Mouse (Mus musculus) limb, embryonic 15.5 days (tissue): ENCODE measurements around the gene Narf. TPM values are rescaled to one million over a fixed set of nuclear protein-coding genes. Genes with fewer than 3 reads are reported as not detected.

Experiments
- ATAC-seq: fragments of 200-750 bp; cut with Nextera tagmentation; 2 replicates; pipeline ENCODE4 v1.8.0; 2017; ENCODE audit warnings: low read depth, moderate TSS enrichment; ENCODE audit not compliant: insufficient number of reproducible peaks, low FRiP score, low TSS enrichment
- H3K27ac ChIP-seq: fragments of 300-500 bp; sonication (generic); 2 replicates; pipeline ENCODE4 v1.5.1; 2015; ENCODE audit warnings: moderate library complexity, mild to moderate bottlenecking, inconsistent platforms
- H3K27me3 ChIP-seq: fragments of 300-500 bp; sonication (generic); 2 replicates; pipeline ENCODE4 v1.6.1; 2015; ENCODE audit warnings: inconsistent platforms
- H3K36me3 ChIP-seq: fragments of 300-500 bp; sonication (generic); 2 replicates; pipeline ENCODE4 v1.6.1; 2015; ENCODE audit warnings: inconsistent platforms
- H3K4me1 ChIP-seq: fragments of 300-500 bp; sonication (generic); 2 replicates; pipeline ENCODE4 v1.6.1; 2015; ENCODE audit warnings: inconsistent platforms
- H3K4me2 ChIP-seq: fragments of 300-500 bp; sonication (generic); 2 replicates; pipeline ENCODE4 v1.6.1; 2015; ENCODE audit warnings: mild to moderate bottlenecking, inconsistent platforms
- H3K4me3 ChIP-seq: fragments of 300-500 bp; sonication (generic); 2 replicates; pipeline ENCODE4 v1.5.1; 2015; ENCODE audit warnings: mild to moderate bottlenecking, inconsistent platforms
- H3K9ac ChIP-seq: fragments of 300-500 bp; sonication (generic); 2 replicates; pipeline ENCODE4 v1.6.1; 2015; ENCODE audit warnings: inconsistent platforms
- H3K9me3 ChIP-seq: fragments of 300-500 bp; sonication (generic); 2 replicates; pipeline ENCODE4 v1.6.1; 2016; ENCODE audit warnings: inconsistent platforms
- WGBS: fragments of 180-500 bp; shearing (Covaris S2); methylation state at CpG from one replicate; pipeline ENCODE4 v1.1.7; 2015; 5-methylcytosine and 5-hydroxymethylcytosine counted together
- polyA plus RNA-seq: library from polyadenylated mRNA; unstranded; fragments of >200 nt; fragmentation: Nextera tagmentation; extraction: Ambion mirVana; gene quantifications from 2 replicates; pipeline ENCODE4 v1.2.1, GENCODE M21; 2015

The Narf gene
- polyA plus RNA-seq, 1 experiment from 2014 or later: 56.7 TPM

DNA sequence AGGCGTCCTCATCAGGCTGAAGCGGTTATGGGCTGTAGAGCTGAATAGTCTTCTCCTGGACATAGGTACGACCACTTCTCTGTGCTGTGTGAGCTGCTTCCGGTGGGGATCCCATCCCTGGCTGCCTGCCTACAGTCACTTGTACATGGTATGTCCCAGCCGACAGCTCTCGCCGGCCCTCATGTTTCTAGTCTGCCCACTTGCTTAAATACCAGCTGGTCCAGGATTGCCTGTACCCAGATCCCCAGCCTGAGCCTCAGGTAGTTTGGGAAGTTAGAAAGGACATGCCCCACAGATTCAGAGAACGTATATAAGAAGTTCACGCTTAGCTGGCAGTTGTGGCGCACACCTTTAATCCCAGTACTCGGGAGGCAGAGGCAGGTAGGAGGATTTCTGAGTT lies 17.3 kb upstream of the Narf start:
- Histone ChIP-seq H3K4me3 (no peak overlapping the region), H3K27me3 (no peaks in the 10 kb centered on the region), H3K27ac (no peak overlapping the region), H3K9me3 (no peaks in the 10 kb centered on the region), H3K4me1 (no peaks in the 10 kb centered on the region), H3K4me2 (no peak overlapping the region), H3K36me3 (peaks cover 80% of the 10 kb centered on the region), H3K9ac (no peak overlapping the region)
- no peak for ATAC-seq
- 89% methylated on average over 11 of the region's 11 CpGs for WGBS

GRCm38 (mm10) chr11:121220771-121221170 lies 16.3 kb upstream of the Narf start:
- WGBS: 87% methylated on average over 5 of the region's 5 CpGs
- Histone ChIP-seq H3K4me3 (no peak overlapping the region), H3K9ac (no peak overlapping the region), H3K36me3 (peaks cover 88% of the 10 kb centered on the region), H3K9me3 (no peaks in the 10 kb centered on the region), H3K27me3 (no peaks in the 10 kb centered on the region), H3K4me1 (no peaks in the 10 kb centered on the region), H3K4me2 (no peak overlapping the region), H3K27ac (no peak overlapping the region)
- no peak for ATAC-seq

GRCm38 (mm10) chr11:121221321-121222010 lies 15.6 kb upstream of the Narf start:
- H3K9me3 ChIP-seq: no peaks in the 10 kb centered on the region
- no peak overlapping the region for H3K4me3 ChIP-seq
- ATAC-seq: no peak
- no peak overlapping the region for H3K9ac ChIP-seq
- no peak overlapping the region for H3K4me2 ChIP-seq
- H3K27me3 ChIP-seq: no peaks in the 10 kb centered on the region
- H3K27ac ChIP-seq: no peak overlapping the region
- peaks cover 92% of the 10 kb centered on the region for H3K36me3 ChIP-seq
- no peaks in the 10 kb centered on the region for H3K4me1 ChIP-seq
- 86% methylated on average over 6 of the region's 6 CpGs for WGBS

DNA sequence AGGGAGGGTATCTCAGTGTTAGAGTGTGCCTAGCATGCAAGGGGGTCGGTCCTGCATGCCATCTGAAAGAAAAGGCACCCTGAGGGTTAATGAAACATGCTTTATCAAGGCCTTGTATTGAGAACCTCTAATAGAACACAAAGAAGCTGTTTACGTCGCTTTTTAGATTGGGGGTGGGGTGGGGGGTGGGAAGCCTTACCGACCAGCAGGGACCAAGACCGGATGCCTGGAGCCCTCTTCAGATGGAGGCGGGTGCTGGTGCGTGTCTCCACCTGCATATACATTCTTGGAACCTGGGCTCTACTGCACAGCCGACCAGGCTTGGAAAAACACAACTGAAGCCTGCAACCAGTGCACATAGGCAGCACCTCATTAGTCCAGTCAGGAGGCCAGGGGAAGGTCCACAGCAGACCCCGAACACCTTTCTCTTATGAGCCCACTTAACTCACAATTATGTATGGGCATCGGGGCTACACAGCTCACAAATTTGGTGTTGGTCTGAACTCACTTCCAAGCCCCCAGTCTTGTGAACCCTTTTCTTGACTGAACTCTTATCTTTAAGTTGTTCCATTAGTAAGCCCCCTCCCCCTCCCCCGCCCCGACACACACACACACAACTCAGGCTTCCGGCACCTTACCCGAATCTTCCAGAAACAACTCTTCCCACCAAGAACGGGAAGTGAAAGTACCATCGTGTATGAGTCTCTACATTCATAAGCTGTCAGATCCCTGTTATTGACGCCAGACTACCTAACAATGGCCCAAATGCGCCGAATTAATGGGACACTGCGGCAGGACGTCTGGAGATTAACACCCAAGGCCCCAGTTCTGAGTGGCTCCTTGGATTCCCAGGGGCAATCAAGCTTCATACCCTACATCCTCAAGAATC lies 8.7 kb upstream of the Narf start:
- H3K36me3 ChIP-seq: peaks cover 40% of the 10 kb centered on the region
- H3K4me2 ChIP-seq: peak overlapping the region; percentile 72
- peak overlapping the region; percentile 82 for H3K27ac ChIP-seq
- peaks cover 22% of the 10 kb centered on the region for H3K4me1 ChIP-seq
- 21% methylated on average over 21 of the region's 21 CpGs for WGBS
- peak overlapping the region; percentile 35 for H3K9ac ChIP-seq
- no peaks in the 10 kb centered on the region for H3K27me3 ChIP-seq
- H3K4me3 ChIP-seq: peak overlapping the region; percentile 61
- H3K9me3 ChIP-seq: no peaks in the 10 kb centered on the region
- ATAC-seq: no peak

DNA sequence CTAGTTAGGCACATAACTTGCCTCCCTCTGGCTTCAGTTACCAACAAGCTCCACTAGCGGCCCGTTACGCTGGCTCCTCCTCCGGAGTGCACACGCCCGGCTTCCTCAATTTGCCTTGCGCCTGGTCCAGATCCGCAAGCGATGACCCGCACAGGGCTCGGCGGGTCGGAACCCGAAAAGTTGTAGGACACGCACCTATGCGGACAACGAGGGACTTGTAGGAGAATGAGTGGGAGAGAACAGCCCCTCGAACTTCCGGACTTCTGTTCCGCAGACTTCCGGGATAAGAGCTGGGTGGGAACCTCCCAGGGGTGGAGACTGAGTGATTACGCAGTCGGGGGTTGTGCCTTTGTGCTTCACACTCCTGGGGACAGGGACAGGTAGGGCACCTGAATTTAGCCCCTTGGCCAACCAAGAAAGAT lies 8.0 kb upstream of the Narf start, which contains the start of gene Cybc1:
Gene Cybc1 (minus strand): TSS at position 305 of the 422 bp plus-strand sequence.
- Histone ChIP-seq H3K4me1 (peaks cover 22% of the 10 kb centered on the region), H3K4me3 (peak within 1 kb of the TSS; percentile 61), H3K36me3 (peaks cover 33% of the 10 kb centered on the region), H3K9ac (peak within 1 kb of the TSS; percentile 35), H3K4me2 (peak within 1 kb of the TSS; percentile 72), H3K27ac (peak within 1 kb of the TSS; percentile 82), H3K27me3 (no peaks in the 10 kb centered on the region), H3K9me3 (no peaks in the 10 kb centered on the region)
- WGBS: under 1% methylated on average over 23 of the region's 23 CpGs
- peak; percentile 85 for ATAC-seq

GRCm38 (mm10) chr11:121231191-121231590 lies 5.9 kb upstream of the Narf start:
- peaks cover 12% of the 10 kb centered on the region for H3K36me3 ChIP-seq
- H3K27ac ChIP-seq: no peak overlapping the region
- no peaks in the 10 kb centered on the region for H3K9me3 ChIP-seq
- H3K9ac ChIP-seq: no peak overlapping the region
- no peak for ATAC-seq
- peaks cover 28% of the 10 kb centered on the region for H3K4me1 ChIP-seq
- H3K4me2 ChIP-seq: no peak overlapping the region
- WGBS: 74% methylated on average over 4 of the region's 4 CpGs
- H3K27me3 ChIP-seq: no peaks in the 10 kb centered on the region
- no peak overlapping the region for H3K4me3 ChIP-seq

- H3K9me3 ChIP-seq: no peaks in the 10 kb centered on the region
- H3K27ac ChIP-seq: no peak overlapping the region
- peaks cover 6% of the 10 kb centered on the region for H3K36me3 ChIP-seq
- H3K4me2 ChIP-seq: no peak overlapping the region
- peaks cover 30% of the 10 kb centered on the region for H3K4me1 ChIP-seq
- WGBS: 50% methylated on average over 4 of the region's 4 CpGs
- H3K9ac ChIP-seq: no peak overlapping the region
- no peaks in the 10 kb centered on the region for H3K27me3 ChIP-seq
- no peak for ATAC-seq
- H3K4me3 ChIP-seq: no peak overlapping the region
These were observed 5.3 kb upstream of the Narf start for GRCm38 (mm10) chr11:121231628-121232291.

- Histone ChIP-seq H3K9me3 (no peaks in the 10 kb centered on the region), H3K36me3 (no peaks in the 10 kb centered on the region), H3K4me3 (no peak overlapping the region), H3K4me1 (peaks cover 26% of the 10 kb centered on the region), H3K27ac (no peak overlapping the region), H3K4me2 (no peak overlapping the region), H3K9ac (no peak overlapping the region), H3K27me3 (no peaks in the 10 kb centered on the region)
- 42% methylated on average over 4 of the region's 4 CpGs for WGBS
- ATAC-seq: no peak
These were observed 4.3 kb upstream of the Narf start for GRCm38 (mm10) chr11:121232706-121233105.

DNA sequence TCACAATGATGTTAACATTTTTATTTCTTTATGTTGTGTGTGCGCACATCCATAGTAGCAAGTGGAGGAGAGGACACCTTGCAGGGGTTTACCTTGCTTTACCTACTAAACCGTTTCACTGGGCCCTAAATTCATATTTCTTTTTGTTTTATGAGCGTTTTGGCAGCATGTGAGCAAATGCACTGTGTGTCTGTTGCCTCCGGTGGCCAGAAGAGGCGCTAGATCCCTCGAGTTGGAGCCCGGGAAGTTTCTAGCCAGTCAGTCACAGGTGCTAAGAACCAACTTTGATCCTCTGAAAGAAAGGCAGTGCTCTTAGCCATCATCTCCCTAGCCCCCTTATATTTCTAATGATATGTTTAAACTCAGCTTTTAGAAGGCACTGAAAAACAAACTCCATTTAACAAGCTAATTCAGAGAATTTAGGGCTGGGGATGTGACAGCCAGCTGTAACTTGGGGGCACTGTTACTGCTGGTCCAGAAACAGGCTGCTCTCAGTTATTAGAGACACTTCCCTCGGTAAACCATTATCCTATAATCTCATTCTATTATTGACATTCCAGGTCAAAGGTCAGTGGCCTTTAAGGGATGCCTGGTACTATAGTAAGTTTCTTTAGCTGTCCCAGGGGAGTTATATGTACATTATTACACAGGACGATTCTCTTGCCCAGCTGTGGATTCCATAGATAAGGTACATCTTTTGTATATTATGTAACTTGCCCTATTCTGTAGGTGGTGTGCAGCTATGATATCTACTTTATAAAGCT lies 1.4 kb upstream of the Narf start:
- H3K4me1 ChIP-seq: peaks cover 19% of the 10 kb centered on the region
- H3K4me2 ChIP-seq: peak overlapping the region; percentile 45
- H3K9ac ChIP-seq: no peak overlapping the region
- H3K9me3 ChIP-seq: no peaks in the 10 kb centered on the region
- H3K36me3 ChIP-seq: peaks cover 13% of the 10 kb centered on the region
- no peak overlapping the region for H3K4me3 ChIP-seq
- no peak for ATAC-seq
- WGBS: 30% methylated on average over 9 of the region's 9 CpGs
- no peaks in the 10 kb centered on the region for H3K27me3 ChIP-seq
- peak overlapping the region; percentile 100 for H3K27ac ChIP-seq

DNA sequence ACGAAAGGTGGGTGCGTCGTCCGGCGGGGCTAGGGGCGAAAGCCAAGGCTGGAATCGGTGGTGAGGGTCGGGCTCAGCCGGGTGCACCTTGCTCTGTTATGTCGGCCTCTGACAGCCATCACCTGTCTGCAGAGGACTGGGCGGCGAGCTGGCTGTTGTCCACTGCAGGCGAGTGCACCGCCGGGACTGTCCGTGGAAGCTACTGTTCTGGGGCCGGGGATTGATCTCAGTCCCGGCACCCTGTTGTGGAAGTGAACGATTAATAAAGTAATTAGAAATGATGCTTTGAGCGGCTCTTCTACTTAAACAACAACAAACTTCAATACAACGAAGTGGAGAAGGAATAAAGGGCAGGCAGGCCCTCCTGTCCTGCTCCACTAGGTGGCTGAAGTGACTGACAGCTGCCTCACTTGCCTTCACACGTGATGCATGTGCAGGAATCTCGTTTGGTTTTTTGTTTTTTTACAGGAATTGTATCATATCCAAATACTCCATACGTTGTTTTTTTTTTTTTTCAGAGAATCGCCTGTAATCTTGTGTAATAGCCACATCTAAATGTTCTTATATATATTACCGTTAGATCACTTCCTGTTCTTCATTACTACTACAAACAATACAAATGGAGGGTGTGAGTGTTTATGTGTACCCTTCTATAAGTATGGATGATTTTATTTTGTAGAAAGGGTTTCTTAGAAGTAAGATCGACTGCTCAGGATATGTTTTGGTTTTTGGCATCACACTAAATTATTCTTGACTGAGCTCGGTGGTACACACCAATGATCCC lies 484 bp downstream of the Narf start:
- Histone ChIP-seq H3K4me1 (peaks cover 23% of the 10 kb centered on the region), H3K4me3 (peak overlapping the region; percentile 71), H3K36me3 (peaks cover 31% of the 10 kb centered on the region), H3K27ac (peak overlapping the region; percentile 93), H3K9ac (peak overlapping the region; percentile 65), H3K4me2 (peak overlapping the region; percentile 51), H3K9me3 (no peaks in the 10 kb centered on the region), H3K27me3 (no peaks in the 10 kb centered on the region)
- ATAC-seq: no peak; the same call in 1 of the 2 replicates
- WGBS: 3% methylated on average over 28 of the region's 28 CpGs

DNA sequence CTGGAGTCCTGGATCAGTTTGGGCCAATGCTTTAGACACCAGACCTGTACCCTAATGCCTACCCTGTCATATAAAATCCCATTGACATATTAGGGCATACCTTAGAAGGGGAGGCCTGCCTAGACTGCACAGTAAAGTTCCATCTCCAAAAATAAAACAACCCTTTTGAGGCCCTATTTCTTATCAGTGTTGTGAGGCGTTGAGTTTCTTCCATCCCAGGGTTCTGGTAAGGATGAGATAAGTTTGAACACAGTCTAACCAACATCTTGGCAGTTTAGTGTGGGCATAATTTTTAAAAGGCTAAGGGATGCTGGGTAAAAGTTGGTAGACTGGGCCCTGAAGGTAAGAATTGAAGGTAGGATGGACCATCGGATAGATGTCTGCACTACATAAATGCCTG lies 2.6 kb downstream of the Narf start:
- Histone ChIP-seq H3K9ac (no peak overlapping the region), H3K27me3 (no peaks in the 10 kb centered on the region), H3K9me3 (no peaks in the 10 kb centered on the region), H3K4me2 (no peak overlapping the region), H3K36me3 (peaks cover 51% of the 10 kb centered on the region), H3K4me1 (peaks cover 23% of the 10 kb centered on the region), H3K4me3 (no peak overlapping the region), H3K27ac (no peak overlapping the region)
- WGBS: 94% methylated on average over 2 of the region's 2 CpGs
- ATAC-seq: no peak
